Mouse (Mus musculus) thymus, adult 2 months (tissue): ENCODE results near the gene Vps39. TPM values are rescaled to one million over a fixed set of nuclear protein-coding genes. Genes with fewer than 3 reads are reported as not detected.

Experiments
- DNase-seq: peaks from one replicate; pipeline ENCODE4 v3.0.0; 2021
- H3K27ac ChIP-seq: fragments of 200-500 bp; 2 replicates; pipeline ENCODE4 v1.5.1; 2012; ENCODE audit warnings: low read length, control low read depth; ENCODE audit not compliant: control insufficient read depth, insufficient read depth
- H3K27me3 ChIP-seq: fragments of 200-500 bp; 2 replicates; pipeline ENCODE4 v1.6.1; 2012; ENCODE audit warnings: mild to moderate bottlenecking, low read length, moderate library complexity, mixed read lengths; ENCODE audit not compliant: control insufficient read depth, insufficient read depth
- H3K36me3 ChIP-seq: fragments of 200-500 bp; 2 replicates; pipeline ENCODE4 v1.6.1; 2012; ENCODE audit warnings: mild to moderate bottlenecking, low read length, moderate library complexity; ENCODE audit not compliant: control insufficient read depth, insufficient read depth
- H3K4me1 ChIP-seq: fragments of 200-500 bp; replicated peaks from 2 replicates; pipeline ENCODE4 v1.6.1; 2012; ENCODE audit warnings: low read length; ENCODE audit not compliant: control insufficient read depth, insufficient read depth
- H3K4me3 ChIP-seq: fragments of 200-500 bp; 2 replicates; pipeline ENCODE4 v1.5.1; 2012; ENCODE audit warnings: mild to moderate bottlenecking, low read length, control low read depth, moderate library complexity; ENCODE audit not compliant: control insufficient read depth, insufficient read depth
- CTCF ChIP-seq: fragments of 200-500 bp; IDR thresholded peaks from 2 replicates; pipeline ENCODE4 v1.5.1; 2012; ENCODE audit warnings: mild to moderate bottlenecking, control low read depth, low read length, moderate library complexity, borderline replicate concordance; ENCODE audit not compliant: control insufficient read depth, poor library complexity, insufficient read depth; ENCODE audit errors: extremely low read depth
- POLR2A ChIP-seq: fragments of 200-500 bp; IDR thresholded peaks from 2 replicates; pipeline ENCODE4 v1.6.1; 2012; ENCODE audit warnings: mild to moderate bottlenecking, low read length, control low read depth, moderate library complexity; ENCODE audit not compliant: control insufficient read depth, poor library complexity, insufficient read depth; ENCODE audit errors: extremely low read depth
- WGBS: fragments of 180-500 bp; shearing (Covaris S2); methylation state at CpG from one replicate; pipeline ENCODE4 v1.1.7; 2018; 5-methylcytosine and 5-hydroxymethylcytosine counted together
- polyA plus RNA-seq: library from polyadenylated mRNA; depleted of rRNA; stranded (reverse); fragments of >200 nt; gene quantifications from 2 replicates; pipeline ENCODE4 v1.2.3, GENCODE M21; 2012

Gene Vps39
- polyA plus RNA-seq, 1 experiment, result 40.8 TPM

DNA sequence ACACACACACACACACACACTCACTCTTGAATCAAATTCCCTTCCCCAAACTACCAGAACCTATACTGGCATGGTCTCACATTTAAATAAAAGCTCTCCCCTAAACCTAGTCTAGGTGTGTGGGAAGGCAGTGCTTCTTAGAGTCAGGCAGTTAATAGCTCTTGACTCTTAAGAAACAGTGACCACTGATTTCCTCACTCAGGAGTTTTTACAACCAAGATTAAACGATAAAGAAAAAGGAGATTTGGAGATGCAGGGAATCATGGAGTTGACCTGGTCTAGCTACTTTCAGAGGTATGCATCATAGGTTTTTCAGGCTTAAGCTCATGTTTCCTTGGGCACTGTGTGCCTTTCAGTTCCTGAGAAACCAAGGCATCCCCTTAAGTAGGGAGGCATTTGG is 33.3 kb upstream of the Vps39 start:
- Histone ChIP-seq H3K36me3 (peaks cover 78% of the 10 kb centered on the region), H3K27ac (no peak overlapping the region), H3K27me3 (no peaks in the 10 kb centered on the region), H3K4me1 (no peaks in the 10 kb centered on the region), H3K4me3 (no peak overlapping the region)
- 97% methylated on average over 1 of the region's 1 CpGs for WGBS
- no peak for TF ChIP-seq CTCF
- no peak for TF ChIP-seq POLR2A
- DNase-seq, result no peak

- peaks cover 84% of the 10 kb centered on the region for H3K36me3 ChIP-seq
- over 99% methylated on average over 4 of the region's 4 CpGs for WGBS
Observed at GRCm38 (mm10) chr2:120373858-120374257, 20.9 kb upstream of the Vps39 start.

DNA sequence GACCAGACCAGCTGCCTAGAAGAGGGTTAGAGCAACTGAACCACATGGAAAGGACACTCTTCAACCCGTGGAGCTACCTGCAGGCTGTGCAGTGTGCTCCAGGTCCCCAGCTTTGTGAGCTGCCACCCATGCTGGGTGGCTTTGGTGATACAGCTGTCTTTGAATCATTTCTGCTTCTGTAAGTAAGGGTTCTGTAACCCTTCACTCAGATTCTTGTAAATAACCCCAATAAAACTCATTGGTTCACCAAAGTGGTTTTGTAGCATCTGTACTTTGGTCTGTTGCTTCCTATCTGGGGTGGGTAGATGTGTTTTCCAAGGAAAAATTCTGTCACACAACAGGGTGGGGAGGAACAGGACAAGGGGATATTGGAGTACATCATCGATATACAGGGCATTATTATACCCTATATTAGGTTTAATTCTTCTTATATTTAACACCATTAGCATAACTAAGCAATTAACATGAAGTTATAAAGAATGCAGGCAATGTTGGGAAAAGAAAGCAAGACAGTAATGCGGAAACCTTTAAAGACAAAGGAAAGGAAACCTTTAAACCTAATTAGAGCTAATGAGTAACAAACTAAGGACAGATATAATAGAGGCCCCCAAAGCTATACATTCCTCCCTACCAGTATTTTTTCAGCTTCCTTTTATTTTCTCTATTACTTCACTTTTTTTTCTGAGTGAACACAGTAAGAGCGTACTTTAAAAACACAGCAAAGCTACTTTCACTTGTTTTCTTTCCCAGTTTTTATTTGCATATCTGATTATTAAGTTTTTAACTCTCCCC is 14.7 kb upstream of the Vps39 start:
- 98% methylated on average over 4 of the region's 4 CpGs for WGBS
- no peak for TF ChIP-seq POLR2A
- TF ChIP-seq CTCF, result no peak
- DNase-seq, result no peak

More at GRCm38 (mm10) chr2:120373858-120374257, 20.9 kb upstream of the Vps39 start:
- no peak overlapping the region for H3K27ac ChIP-seq
- no peak for TF ChIP-seq CTCF
- TF ChIP-seq POLR2A, result no peak
- H3K27me3 ChIP-seq, result no peaks in the 10 kb centered on the region
- no peak for DNase-seq
- H3K4me3 ChIP-seq, result no peak overlapping the region
- no peaks in the 10 kb centered on the region for H3K4me1 ChIP-seq

DNA sequence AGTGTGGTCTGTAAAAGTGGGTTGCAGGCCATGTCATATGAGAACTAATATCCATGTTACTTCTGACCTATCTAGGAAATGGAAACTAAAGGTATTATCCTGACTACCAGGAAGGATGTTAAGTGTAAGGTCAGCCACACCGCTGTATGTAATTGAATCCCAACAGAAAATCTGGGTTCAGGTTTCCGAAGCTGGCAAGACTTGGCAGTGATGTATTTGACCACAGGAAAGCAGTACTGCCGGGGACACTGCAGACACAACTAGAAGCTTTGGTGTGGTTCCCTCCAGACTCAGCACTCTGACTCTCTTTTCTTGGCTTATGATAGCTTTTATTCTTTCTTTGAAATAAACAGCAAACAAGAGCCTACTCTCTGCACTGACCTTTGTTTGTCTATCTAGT is 13.6 kb upstream of the Vps39 start:
- Histone ChIP-seq H3K27ac (no peak overlapping the region), H3K27me3 (no peaks in the 10 kb centered on the region), H3K4me3 (no peak overlapping the region), H3K4me1 (no peaks in the 10 kb centered on the region), H3K36me3 (peaks cover 84% of the 10 kb centered on the region)
- 97% methylated on average over 3 of the region's 3 CpGs for WGBS
- TF ChIP-seq POLR2A (no peak), CTCF (no peak)
- DNase-seq, result no peak

More for the DNA sequence above, 14.7 kb upstream of the Vps39 start:
- Histone ChIP-seq H3K4me1 (no peaks in the 10 kb centered on the region), H3K36me3 (peaks cover 84% of the 10 kb centered on the region), H3K27ac (no peak overlapping the region), H3K27me3 (no peaks in the 10 kb centered on the region), H3K4me3 (no peak overlapping the region)

DNA sequence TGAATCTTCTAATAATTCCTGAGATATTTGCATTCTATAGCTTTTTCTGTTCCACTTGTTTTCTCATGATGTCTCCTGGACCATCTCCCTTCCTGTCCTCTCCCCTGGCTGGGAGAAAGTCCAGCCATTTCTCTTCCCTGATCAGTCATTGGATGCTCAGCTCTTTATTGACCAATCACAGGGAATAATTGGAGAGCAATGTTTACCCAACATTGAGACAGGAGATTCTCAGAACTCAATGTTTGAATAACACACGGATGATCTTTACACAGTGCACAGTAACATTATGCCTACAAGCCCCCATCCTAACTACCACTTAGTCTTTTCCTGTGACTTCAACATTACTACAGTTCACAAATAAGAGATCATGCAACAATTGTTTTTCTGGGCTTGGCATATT is 7.5 kb upstream of the Vps39 start:
- DNase-seq, result no peak
- WGBS, result 100% methylated on average over 1 of the region's 1 CpGs
- Histone ChIP-seq H3K4me1 (no peaks in the 10 kb centered on the region), H3K27ac (no peak overlapping the region), H3K4me3 (no peak overlapping the region), H3K36me3 (peaks cover 67% of the 10 kb centered on the region), H3K27me3 (no peaks in the 10 kb centered on the region)
- TF ChIP-seq CTCF, result no peak
- TF ChIP-seq POLR2A, result no peak

DNA sequence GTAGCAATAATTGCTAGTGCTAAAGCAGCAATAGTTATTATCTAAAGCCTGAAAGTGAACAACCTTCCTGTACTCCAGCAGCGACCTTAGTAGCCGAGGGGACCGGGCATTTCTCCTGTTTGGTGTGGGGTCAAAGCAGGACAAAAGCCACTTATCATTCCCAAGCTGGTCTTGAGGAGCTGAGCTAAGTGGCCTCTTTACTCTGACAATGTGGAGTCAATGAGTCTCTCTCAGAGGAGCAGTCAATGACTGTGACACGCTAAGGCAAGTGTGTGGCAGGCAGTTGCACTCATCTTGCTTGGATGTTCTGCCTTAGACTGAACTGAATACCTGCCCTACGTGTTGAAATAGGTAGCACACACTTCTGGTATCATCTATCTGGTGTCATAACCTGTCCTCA is 1.6 kb downstream of the Vps39 start:
- 93% methylated on average over 5 of the region's 5 CpGs for WGBS
- no peak overlapping the region for H3K4me3 ChIP-seq
- H3K27me3 ChIP-seq, result no peaks in the 10 kb centered on the region
- DNase-seq, result no peak
- no peak overlapping the region for H3K27ac ChIP-seq
- no peak for TF ChIP-seq CTCF
- TF ChIP-seq POLR2A, result no peak
- H3K4me1 ChIP-seq, result peaks cover 15% of the 10 kb centered on the region
- peaks cover 16% of the 10 kb centered on the region for H3K36me3 ChIP-seq

- no peak overlapping the region; the same call in 1 of the 2 replicates for H3K27ac ChIP-seq
- no peak overlapping the region for H3K4me3 ChIP-seq
- peak; percentile 21 for DNase-seq
- 6% methylated on average over 9 of the region's 9 CpGs for WGBS
- peaks cover 12% of the 10 kb centered on the region for H3K4me1 ChIP-seq
- peaks cover 36% of the 10 kb centered on the region for H3K36me3 ChIP-seq
- no peak for TF ChIP-seq CTCF
- no peak for TF ChIP-seq POLR2A
- no peaks in the 10 kb centered on the region for H3K27me3 ChIP-seq
Observed at GRCm38 (mm10) chr2:120348120-120348519, 4.8 kb downstream of the Vps39 start.
